Mouse (Mus musculus) neutrophil, adult 5-6 weeks (primary cell): ENCODE data around the gene Prkaa1. TPM values are rescaled to one million over a fixed set of nuclear protein-coding genes. Genes with fewer than 3 reads are reported as not detected.

Source experiments
- ATAC-seq: fragments of 151-379, 151-347 bp; 2 replicates; pipeline ENCODE4 v1.8.0; 2017; ENCODE audit warnings: mild to moderate bottlenecking, moderate TSS enrichment; ENCODE audit not compliant: insufficient number of reproducible peaks, poor library complexity, low FRiP score, severe bottlenecking; ENCODE audit errors: extremely low read depth
- total RNA-seq: library from RNA; stranded (forward); fragments of 200-1000 nt; gene quantifications from 2 replicates; pipeline ENCODE4 v1.2.3, GENCODE M21; 2017

Prkaa1 gene
- total RNA-seq, 1 experiment from 2014 or later: 38.1 TPM

- no peak for ATAC-seq
These were observed 11.4 kb downstream of the Prkaa1 start for GRCm38 (mm10) chr15:5155093-5155492.

GRCm38 (mm10) chr15:5156355-5156754 is 12.7 kb downstream of the Prkaa1 start:
- no peak for ATAC-seq

GRCm38 (mm10) chr15:5157386-5157785 is 13.7 kb downstream of the Prkaa1 start:
- ATAC-seq: no peak

GRCm38 (mm10) chr15:5158827-5159226 is 15.2 kb downstream of the Prkaa1 start:
- no peak for ATAC-seq

GRCm38 (mm10) chr15:5165121-5165773 is 21.6 kb downstream of the Prkaa1 start:
- ATAC-seq: no peak

GRCm38 (mm10) chr15:5173217-5173820 is 29.7 kb downstream of the Prkaa1 start:
- ATAC-seq: no peak

GRCm38 (mm10) chr15:5184668-5185330 is 41.1 kb downstream of the Prkaa1 start:
- ATAC-seq: no peak

- ATAC-seq: peak; percentile 52; the same call in 1 of the 2 replicates
These were observed 42.0 kb downstream of the Prkaa1 start, which contains the start of gene Ttc33 for GRCm38 (mm10) chr15:5185366-5186292. Ttc33 (plus strand) TSS chr15:5185525.

- no peak for ATAC-seq
These were observed 42.6 kb downstream of the Prkaa1 start for GRCm38 (mm10) chr15:5186293-5186675.

- ATAC-seq: no peak
These were observed 43.5 kb downstream of the Prkaa1 start for GRCm38 (mm10) chr15:5187116-5187515.

GRCm38 (mm10) chr15:5188029-5188428 is 44.4 kb downstream of the Prkaa1 start:
- peak; percentile 87 for ATAC-seq

GRCm38 (mm10) chr15:5189504-5190093 is 45.9 kb downstream of the Prkaa1 start:
- no peak for ATAC-seq

- ATAC-seq: peak; percentile 50; the same call in 1 of the 2 replicates
These were observed 50.2 kb downstream of the Prkaa1 start for GRCm38 (mm10) chr15:5193833-5194232.

- no peak for ATAC-seq
These were observed 50.8 kb downstream of the Prkaa1 start for GRCm38 (mm10) chr15:5194446-5194845.

GRCm38 (mm10) chr15:5194931-5195330 is 51.3 kb downstream of the Prkaa1 start:
- ATAC-seq: no peak

GRCm38 (mm10) chr15:5195987-5196514 is 52.4 kb downstream of the Prkaa1 start:
- ATAC-seq: no peak

GRCm38 (mm10) chr15:5196691-5197090 is 53.0 kb downstream of the Prkaa1 start:
- ATAC-seq: no peak

GRCm38 (mm10) chr15:5205222-5205621 is 61.6 kb downstream of the Prkaa1 start:
- no peak for ATAC-seq
